Mouse (Mus musculus): ENCODE data around the gene Pcna.

The Pcna gene

DNA sequence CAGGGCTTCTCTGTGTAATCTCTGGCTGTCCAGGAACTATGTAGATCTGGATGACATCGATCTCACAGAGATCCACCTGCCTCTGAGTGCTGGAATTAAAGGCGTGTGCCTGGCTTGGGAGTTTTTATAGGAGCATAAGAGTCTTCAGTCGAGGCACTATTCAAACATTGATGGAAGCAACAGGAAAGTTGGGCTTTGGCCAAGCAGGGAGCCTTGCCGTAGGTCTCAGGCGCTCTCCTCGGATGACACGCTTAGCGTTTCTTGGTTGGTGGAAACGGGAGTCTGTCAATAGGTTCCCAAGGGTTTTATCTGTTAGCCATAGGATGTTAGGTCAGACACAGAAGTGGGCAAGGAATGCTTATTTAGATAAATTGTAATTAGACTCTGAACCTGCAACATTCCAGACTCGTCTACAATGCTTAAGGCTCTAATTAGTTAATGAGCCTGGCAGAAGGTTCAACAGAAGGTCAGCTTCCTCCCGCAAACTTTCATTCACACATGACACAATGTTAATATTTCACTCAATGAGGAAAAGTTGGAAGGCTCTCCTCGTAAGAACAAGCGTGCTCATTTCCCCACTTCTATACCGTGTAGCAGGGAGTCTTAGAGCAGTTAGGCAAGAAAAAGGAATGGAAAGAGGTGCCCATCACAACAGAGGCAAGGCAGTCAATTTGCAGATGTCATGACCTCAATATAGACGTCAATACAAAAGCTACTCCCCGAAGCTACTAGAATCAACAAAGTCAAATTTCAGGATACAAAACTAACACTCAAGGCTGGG is 18.9 kb downstream of the Pcna start:
- no peak for DNase-seq (ENCODE audit: low spot score in 2 of 2)

DNA sequence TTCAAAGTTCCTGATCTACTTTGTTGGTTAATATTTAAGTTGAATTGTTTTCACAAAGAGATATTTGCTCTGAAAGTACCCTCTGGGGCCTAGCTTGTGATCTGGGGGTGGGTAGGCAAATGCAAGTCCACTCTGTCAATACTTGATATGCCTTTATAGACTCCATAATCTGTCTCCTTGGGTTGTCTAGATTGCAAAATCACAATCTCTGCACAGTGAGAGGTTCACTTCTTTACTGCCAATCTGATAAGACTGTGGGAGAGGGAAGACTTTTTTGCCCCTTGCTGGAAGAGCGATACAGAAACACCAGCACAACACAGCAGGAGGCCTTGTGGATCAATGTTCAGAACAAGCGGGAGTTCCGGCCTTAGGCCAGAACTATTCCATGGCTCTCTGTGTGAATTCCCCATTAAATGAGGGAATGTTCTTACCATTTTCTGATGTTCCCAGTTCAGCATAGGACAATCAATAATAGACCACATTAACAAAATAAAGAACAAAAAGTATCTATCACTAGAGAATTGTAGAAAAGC is 20.6 kb downstream of the Pcna start:
- no peak for DNase-seq (ENCODE audit: low spot score in 2 of 2)

- no peak for DNase-seq (ENCODE audit: low spot score in 2 of 2)
Observed at GRCm38 (mm10) chr2:132224359-132224758, 28.8 kb downstream of the Pcna start.

GRCm38 (mm10) chr2:132221611-132222073 is 31.5 kb downstream of the Pcna start:
- no peak for DNase-seq (ENCODE audit: low spot score in 2 of 2)

DNA sequence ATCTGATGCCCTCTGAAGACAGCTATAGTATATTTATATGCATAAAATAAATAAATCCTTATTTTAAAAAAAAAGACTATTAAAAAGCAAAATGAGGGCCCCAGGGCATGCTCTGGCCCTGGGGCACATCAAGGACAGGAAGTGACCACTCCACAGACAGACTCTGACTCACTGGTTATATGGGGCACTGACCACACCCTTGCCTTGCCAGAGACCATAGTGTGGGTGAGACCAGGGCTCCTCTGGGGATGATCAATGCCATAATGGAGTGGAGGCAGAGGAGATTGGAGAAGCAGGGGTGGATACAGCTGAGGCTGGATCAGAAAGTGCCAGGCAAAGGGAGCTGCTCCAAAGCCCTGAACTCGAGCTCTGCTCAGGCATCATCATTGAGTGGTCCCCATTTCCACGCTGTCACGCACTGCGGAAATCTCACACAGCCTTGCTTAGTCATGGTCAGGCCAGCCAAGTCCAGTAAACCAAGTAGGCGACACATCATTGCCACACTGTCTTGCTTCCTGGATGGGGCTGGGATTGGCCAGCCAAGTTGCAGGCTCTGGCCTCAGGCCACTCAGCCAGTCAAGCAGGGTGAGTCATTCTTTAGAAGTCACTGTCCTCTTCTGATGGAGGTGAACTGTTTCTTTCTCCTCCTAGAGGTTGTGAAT is 41.0 kb downstream of the Pcna start:
- no peak for DNase-seq (ENCODE audit: low spot score in 2 of 2)

DNA sequence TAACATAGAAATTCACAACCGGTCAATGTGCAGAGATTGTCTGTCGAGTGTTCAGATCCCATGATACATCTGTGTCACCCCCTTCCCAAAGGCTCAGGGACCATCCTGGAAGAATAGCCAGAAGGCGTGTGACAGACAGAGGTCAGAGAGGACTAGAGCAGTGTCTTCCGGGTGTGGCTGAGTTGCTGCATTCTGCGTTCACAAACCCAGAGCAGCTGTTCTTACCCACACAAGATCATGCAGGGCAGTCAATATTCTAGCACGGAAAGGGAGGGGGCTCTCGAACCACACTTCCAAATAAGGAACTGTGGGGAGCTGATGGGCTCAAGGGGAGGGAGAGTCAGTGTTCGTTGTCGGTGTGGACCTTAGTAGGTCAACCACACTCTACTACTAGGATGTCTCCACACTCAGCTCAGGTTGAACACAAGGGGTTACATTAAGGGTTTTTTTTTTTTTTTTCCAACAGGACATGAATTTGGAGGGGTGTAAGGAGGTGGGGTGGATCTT is 42.3 kb downstream of the Pcna start:
- DNase-seq (ENCODE audit: low spot score in 2 of 2), result no peak

GRCm38 (mm10) chr2:132208246-132208881 is 44.8 kb downstream of the Pcna start:
- no peak for DNase-seq (ENCODE audit: low spot score in 2 of 2)

DNA sequence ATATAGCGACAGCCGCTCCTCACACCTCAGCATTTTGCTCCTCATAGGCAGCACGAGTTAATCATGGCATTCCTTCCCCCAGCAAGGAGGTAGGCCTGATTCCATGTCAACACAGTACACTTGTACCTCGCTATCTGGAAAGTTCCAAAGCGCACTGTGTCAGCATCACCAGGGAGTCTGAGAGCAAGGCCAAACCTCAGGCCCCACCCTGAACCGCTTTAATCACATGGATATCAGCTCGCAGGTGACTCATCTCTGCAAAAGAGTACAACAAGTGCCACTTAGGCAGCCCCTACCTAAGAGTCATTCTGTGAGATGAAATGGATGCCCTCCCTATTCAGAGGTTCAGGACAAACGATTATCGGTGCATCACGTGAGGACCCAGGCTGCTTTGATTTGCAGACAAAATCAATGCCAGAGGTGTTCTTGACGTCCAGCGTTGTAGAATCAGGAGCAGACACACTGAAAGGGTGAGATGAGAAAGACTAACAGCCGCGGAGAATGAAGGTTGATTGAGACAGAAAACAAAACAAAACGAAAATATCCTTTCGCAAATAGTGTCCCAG is 46.7 kb downstream of the Pcna start:
- no peak for DNase-seq (ENCODE audit: low spot score in 2 of 2)

- DNase-seq (ENCODE audit: low spot score in 2 of 2), result no peak
Observed at GRCm38 (mm10) chr2:132205549-132205948, 47.6 kb downstream of the Pcna start.

- DNase-seq (ENCODE audit: low spot score in 2 of 2), result no peak
Observed at GRCm38 (mm10) chr2:132203773-132204172, 49.3 kb downstream of the Pcna start.

DNA sequence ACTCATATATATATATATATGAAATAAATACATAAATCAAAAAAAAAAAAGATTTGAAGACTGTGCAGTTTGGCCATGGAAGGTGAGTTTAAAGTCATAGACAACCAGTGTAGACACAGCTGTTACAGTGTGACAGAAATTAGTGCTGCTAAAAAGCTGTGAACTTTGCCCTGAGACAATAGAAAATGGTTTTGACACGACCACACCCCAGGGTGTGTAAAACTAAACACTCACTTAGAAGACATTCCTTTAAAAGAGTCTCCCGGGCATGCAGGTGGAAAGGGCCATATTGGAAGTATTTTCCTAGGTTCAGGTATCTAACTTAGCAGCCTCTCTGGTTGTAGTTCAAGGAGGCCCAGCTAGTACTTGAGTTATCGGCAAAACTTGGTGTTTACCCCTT is 49.9 kb downstream of the Pcna start:
- no peak for DNase-seq (ENCODE audit: low spot score in 2 of 2)

All from thymus, postnatal 10 days (tissue).